Mouse (Mus musculus) MEL (cell line): Measurements from ENCODE around the gene Smtnl2.

Experiments used
- MEF2A ChIP-seq: IDR thresholded peaks from 2 replicates; pipeline ENCODE4 v1.6.1; 2014; ENCODE audit warnings: low read depth, mild to moderate bottlenecking, inconsistent platforms, low read length, improper control_type of control experiment; ENCODE audit not compliant: poor library complexity, insufficient replicate concordance, severe bottlenecking; ENCODE audit errors: extremely low read depth
- MXI1 ChIP-seq: IDR thresholded peaks from 2 replicates; pipeline ENCODE4 v1.6.1; 2011; ENCODE audit warnings: mild to moderate bottlenecking, low read depth, low read length, improper control_type of control experiment
- POLR2A ChIP-seq, 2 experiments: IDR thresholded peaks; 2 replicates each; pipeline ENCODE4 v1.6.1; 2011 to 2012; ENCODE audit warnings: low read length in 2 of 2, mild to moderate bottlenecking in 2 of 2, control low read depth in 1 of 2, improper control_type of control experiment in 1 of 2, low read depth in 1 of 2, moderate library complexity in 1 of 2; ENCODE audit not compliant: control insufficient read depth in 1 of 2, insufficient read depth in 1 of 2, poor library complexity in 1 of 2
- ZNF384 ChIP-seq: IDR thresholded peaks from 2 replicates; pipeline ENCODE4 v1.6.1; 2012; ENCODE audit warnings: low read depth, mild to moderate bottlenecking, inconsistent platforms, low read length, improper control_type of control experiment

DNA sequence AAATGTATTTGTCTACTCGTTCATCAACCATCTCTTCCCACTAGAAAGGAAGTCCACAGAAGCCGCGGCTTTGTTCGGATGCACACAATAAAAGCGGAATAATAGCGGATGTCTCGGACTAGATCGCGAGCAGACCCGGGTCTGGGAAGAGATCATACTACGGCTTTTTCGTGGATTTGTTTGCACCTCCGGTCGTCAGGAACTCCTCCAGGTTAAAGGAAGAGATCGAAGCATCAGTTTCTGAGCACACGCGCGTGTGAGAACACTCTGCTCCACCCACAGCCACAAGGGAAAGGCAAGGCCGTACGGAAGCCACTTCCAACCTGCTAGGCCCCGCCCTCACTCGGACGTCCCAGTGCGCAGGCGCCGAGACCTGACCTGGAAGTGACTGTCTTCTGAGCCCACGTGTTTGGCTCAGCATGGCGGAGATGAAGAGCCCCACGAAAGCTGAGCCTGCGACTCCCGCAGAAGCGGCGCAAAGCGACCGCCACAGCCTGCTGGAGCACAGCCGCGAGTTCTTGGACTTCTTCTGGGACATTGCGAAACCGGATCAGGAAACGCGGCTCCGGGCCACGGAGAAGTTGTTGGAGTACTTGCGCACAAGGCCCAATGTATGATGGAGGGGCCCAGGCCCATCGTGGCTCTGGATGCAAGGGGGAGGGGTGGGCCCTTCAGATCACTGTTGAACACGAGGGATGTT lies 29.6 kb upstream of the Smtnl2 start, which contains the start of gene Mybbp1a:
- TF ChIP-seq MEF2A = 0 out of 2 replicates have a peak, but pooled peaks have one; percentile 31
- peak; percentile 65 to 92; a peak in 3 of 4 replicates for TF ChIP-seq POLR2A (IDR thresholded peaks at IDR 0.05; ENCODE audit: control insufficient read depth in 1 of 2, insufficient read depth in 1 of 2, low read depth in 1 of 2, low read length in 2 of 2, poor library complexity in 1 of 2)
- no peak for TF ChIP-seq ZNF384
- TF ChIP-seq MXI1 = peak; percentile 100
